Mouse (Mus musculus): ENCODE data around the gene Prdm11.

The Prdm11 gene
- long read RNA-seq, experiment 1, partial matches to known transcripts = 0 of 5 reads
- long read RNA-seq, experiment 1, other reads (novel, unspliced or antisense) = 5 of 5 reads
- long read RNA-seq, experiment 2, partial matches to known transcripts = 1 of 12 reads
- long read RNA-seq, experiment 2, other reads (novel, unspliced or antisense) = 11 of 12 reads

DNA sequence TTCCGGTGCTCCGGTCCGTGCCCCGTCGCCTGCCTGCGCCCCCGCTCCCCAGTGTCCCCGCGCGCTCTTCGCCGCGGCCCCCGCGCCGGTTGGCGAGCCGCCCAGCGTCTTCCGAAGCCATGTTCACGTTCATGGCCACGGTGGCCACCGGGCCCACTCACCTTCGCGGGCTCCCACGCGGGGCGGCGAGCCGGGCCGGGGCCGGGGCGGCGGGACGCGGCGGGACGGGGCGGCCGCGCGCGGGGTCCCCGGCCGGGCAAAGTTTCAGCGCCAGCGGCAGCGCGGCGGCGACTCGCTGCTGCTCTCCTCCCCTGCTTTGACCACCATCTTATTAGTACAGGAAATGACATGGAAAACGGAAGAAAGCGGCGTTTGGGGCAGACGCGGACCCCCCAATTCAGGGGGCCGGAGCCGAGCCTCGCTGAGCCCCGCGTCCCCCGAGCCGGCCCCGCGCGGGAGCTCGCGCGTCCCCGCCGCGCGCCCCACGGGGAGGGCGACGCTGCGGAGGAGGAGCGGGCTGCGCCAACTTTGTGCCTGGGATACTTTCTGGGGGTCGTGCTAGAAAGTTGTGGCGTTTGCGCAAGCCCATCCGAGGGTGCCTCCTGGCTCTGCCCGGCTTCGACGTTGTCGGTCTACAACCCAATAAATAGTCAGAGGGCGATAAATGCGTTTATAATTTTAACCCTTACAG is at the start of gene Prdm11:
Prdm11 (minus strand) TSS at position 350 of the 691 bp plus-strand sequence.
- intact Hi-C loops (cut with DNase I) = loop anchor here (5.0 kb wide), 1 partner anchor 34 kb away; no protein-coding TSS in a partner anchor

GRCm38 (mm10) chr2:93092347-93092746 is 46.4 kb upstream of the Prdm11 start:
- intact Hi-C loops (cut with DNase I) = no loop called here

DNA sequence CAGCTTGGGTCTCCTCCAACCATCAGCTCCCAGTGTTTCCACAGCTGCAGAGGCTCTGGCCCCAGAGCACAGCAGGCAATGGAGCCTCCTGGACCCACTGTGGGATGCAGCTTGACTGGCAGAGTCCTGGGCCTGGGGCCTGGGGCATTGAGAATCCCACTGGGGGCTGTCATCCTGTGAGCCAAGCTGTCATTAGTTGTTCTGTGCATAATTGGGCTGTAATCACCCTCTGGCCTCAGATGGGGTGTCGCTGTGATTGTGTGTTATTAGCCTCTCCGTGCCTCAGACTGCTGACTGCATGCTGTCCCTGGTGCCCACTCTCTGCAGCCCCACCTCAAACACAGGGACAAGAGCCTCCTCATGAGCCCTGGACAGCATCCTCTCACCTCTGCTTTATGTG is 45.7 kb upstream of the Prdm11 start:
- intact Hi-C loops (cut with DNase I) = no loop called here

- intact Hi-C loops (cut with DNase I) = no loop called here
These were observed 43.6 kb upstream of the Prdm11 start for GRCm38 (mm10) chr2:93089379-93090089.

DNA sequence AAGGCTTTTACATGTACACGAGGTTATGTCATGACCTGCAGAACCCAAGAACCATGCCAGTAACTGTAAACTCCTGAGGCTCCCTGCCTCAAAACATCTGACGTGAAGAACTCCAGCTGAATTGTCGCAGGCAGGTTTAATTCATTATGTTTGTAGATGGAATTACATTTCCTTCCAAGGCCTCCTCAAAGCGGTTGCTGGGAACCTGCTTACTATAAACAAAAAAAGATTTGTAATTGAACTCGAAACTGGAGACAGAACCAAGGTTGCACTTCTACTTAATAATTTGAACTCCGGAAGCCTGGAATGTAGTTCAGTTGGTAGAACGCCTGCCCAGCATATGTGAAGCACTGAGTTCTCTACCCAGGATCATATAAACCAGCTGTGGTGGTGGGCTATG is 42.0 kb upstream of the Prdm11 start:
- intact Hi-C loops (cut with DNase I) = no loop called here

GRCm38 (mm10) chr2:93085291-93086027 is 39.5 kb upstream of the Prdm11 start:
- intact Hi-C loops (cut with DNase I) = no loop called here

- intact Hi-C loops (cut with DNase I) = no loop called here
These were observed 38.5 kb upstream of the Prdm11 start for GRCm38 (mm10) chr2:93084481-93084880.

- intact Hi-C loops (cut with DNase I) = no loop called here
These were observed 37.4 kb upstream of the Prdm11 start for GRCm38 (mm10) chr2:93083317-93083716.

GRCm38 (mm10) chr2:93082846-93083245 is 36.9 kb upstream of the Prdm11 start:
- intact Hi-C loops (cut with DNase I) = no loop called here

DNA sequence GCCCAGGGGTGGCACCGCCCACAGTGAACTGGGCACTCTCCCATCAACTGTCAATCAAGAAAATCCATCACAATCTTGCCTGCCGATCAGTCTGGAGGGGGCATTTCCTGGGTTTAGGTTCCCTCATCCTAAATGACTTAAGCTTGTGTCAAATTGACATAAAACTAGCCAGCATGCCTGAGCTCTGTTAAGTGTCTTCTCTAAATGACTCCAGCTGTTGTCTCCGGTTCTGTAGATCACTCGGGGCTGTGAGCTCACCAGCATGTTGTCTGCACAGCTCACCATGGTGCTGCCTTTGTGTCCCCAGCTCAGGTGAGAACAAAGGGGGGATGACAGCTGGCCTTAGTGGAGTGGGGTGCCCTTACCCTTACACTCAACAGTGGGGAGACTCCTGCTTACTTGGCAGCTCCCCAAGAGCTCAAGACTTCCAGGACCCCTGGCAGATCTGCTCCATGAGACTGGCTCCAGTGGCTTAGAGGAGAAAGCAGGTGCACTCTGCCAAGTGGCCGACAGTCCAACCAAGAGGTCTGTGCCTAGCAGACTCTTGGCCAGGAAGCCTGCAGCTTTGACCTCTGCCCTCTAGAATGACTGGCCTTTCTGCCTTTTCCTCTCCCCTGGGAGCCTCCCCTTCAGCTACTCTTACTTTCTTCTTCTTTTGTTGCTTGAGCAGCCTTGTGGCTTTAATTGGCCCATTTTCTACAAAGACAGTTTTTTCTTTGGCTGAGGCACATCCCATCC is 35.1 kb upstream of the Prdm11 start:
- intact Hi-C loops (cut with DNase I) = no loop called here

DNA sequence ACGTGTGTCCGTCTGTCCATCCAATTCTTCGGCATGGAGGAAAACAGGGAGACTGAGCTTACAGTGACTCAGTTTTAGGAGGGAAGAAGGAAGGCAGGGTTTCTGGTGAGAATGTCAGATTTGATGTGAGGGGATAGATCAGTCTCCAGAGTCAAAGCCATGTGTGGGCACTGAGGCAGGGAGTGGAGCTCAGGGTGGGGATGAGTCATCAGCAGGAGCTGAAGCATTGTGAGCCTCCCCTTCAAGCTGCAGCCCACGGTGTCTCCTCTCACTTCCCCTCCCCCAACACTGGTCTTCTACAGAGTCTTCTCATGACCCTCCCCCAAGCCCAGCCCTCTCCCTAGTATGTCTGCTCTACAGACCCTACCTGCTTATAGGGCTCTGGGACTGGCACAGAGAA is 33.4 kb upstream of the Prdm11 start:
- intact Hi-C loops (cut with DNase I) = no loop called here

DNA sequence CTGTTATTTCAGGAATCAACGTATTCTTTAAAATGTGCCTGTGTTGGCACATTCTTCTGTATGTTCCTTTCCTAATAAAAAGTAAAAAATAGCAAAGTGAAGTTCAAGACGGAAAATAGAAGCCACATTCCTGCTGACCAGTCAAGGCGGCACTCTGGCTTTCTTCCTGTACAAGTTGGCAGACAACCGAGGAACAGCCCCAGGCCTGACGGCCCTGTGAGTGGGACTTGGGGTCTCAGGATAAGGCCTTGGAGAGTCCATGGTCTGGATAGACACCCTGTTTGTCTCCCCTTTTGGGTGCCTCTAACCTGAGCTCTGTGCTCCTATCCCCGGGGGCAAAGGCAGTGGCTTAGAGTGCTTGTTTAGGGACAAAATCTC is 30.6 kb upstream of the Prdm11 start:
- intact Hi-C loops (cut with DNase I) = no loop called here

GRCm38 (mm10) chr2:93075738-93076577 is 30.0 kb upstream of the Prdm11 start:
- intact Hi-C loops (cut with DNase I) = no loop called here

DNA sequence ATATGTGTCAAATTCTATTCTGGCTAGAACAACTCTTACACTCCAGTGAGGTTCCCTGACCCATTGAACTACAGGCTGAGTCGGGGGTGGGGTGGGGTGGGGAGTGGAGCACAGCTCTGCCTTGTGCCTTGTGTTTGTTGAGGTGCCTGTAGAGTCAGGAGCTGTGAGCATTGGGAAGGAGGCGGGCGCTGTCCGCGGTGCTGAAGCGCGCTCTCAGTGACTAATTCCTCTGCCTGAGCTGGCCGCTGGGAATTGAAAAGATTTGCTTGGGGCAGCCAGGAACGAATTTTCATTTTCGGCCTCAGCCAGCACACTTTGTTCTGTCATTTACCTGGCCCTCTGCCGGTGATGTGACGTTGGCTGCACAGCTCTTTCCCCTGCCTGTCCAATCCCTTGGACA is 25.7 kb upstream of the Prdm11 start:
- intact Hi-C loops (cut with DNase I) = loop anchor here (2.0 to 5.0 kb wide), 2 partner anchors 117 to 401 kb away; no protein-coding TSS in a partner anchor

DNA sequence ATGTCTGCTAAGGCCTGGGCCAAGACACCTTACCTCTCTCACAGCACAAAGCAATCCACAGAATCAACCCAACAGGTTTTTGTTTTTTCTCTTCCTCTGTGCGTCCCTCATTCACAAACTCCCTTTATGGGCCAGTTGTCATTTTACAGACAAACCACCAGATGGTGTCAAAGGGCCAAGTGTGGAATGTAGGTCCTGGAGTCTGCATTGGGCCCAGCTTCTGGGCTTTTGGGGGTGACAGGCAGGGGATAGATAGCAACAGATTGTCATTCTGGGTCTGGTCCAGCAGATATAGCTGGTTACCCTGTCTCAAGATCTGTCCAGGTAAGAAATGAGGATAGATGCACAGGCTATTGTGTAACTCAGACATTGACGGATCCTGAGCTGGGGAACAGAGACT is 23.0 kb upstream of the Prdm11 start:
- intact Hi-C loops (cut with DNase I) = loop anchor here (1.0 to 2.0 kb wide), 2 partner anchors 130 to 350 kb away; no protein-coding TSS in a partner anchor

DNA sequence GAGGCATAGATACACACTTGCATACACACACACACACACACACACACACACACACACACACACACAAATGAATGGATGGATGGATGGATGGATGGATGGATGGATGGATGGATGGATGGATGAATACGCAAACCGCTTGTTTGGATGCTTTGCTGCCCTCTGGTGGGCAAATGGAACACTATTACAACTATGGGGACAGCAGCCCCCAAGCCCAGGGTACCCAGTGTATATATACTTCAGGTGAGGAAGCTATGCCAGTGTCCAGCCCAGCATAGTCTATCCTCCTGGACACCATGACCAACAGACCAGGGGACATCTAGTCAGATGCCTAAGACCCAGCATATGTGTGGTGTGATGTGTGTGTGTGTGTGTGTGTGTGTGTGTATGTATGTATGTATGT is 17.4 kb upstream of the Prdm11 start:
- intact Hi-C loops (cut with DNase I) = loop anchor here (2.0 kb wide), 1 partner anchor 159 kb away; no protein-coding TSS in a partner anchor

- intact Hi-C loops (cut with DNase I) = no loop called here
These were observed 5.9 kb upstream of the Prdm11 start for GRCm38 (mm10) chr2:93051873-93052272.

DNA sequence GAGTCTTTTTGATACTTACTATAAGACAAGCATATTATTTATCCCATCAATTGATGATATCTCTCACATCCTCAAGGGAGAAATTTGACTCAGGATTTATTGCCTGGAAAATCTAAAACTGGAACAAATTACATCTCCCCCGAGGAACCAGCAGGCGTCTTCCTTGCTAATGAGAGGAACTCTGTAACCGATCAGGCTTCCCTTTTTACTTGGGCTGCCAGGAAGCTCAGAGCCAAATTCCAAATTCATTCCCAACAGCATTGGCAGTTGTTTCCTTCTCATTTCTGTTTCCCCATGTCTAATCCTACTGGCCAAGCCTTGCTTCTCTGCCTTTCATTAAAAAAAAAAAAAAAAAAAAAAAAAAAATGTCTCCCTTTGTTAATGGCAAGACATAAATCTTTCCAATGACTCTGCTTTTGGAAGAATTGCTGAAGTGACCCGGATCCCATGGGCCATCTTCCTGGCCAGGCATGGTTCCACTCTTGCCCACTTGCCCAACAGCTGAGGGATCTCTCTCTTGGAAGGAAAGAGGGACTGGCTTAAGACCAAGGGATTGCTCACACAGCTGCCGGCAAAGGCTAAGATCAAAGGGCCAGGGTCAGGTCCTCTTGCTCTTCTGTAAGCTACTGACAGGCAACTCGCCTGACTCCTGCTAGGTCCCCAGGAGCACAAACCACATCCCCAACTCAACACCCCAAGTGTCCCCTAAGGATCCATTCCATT is 2.8 kb upstream of the Prdm11 start:
- intact Hi-C loops (cut with DNase I) = loop anchor here (5.0 kb wide), 1 partner anchor 36 kb away; no protein-coding TSS in a partner anchor

DNA sequence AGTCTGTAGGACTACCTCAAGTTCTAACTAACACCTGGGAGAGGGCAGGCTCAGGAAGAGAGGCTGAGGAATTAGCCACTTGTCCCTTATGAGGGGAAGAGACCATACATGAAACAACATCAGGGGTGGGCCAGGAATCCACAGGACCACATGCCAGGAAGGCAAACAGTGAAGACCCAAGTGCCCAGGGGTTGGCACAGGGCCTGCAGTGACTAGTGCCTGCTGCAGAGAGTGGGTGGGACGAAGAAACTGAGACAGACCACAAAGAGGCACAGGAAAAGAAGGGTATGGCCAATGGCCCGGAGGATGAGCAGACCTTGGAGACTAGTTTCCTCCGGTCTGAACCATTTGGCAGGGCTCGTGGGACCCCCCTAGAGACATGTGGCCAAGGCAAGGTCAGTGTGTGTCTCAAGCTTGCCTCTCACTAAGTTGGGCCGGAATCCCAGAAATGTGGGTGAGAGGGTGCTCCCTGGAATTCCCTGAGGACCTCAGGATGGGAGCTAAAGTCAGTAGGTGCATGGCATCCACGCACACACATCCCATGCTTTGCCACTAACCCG is 1.6 kb upstream of the Prdm11 start:
- intact Hi-C loops (cut with DNase I) = loop anchor here (5.0 kb wide), 1 partner anchor 35 kb away; no protein-coding TSS in a partner anchor

All from adrenal gland (tissue).